Mouse (Mus musculus): ENCODE results near the gene Lrrc52. TPM values are rescaled to one million over a fixed set of nuclear protein-coding genes. Genes with fewer than 3 reads are reported as not detected.

Lrrc52 gene
- polyA plus RNA-seq, 1 experiment from 2014 or later: not detected

GRCm38 (mm10) chr1:167411991-167412715 is 54.4 kb downstream of the Lrrc52 start:
- H3K79me2 ChIP-seq (ENCODE audit: inconsistent target): no peaks in the 10 kb centered on the region
- H3K4me3 ChIP-seq (ENCODE audit: inconsistent target): no peak overlapping the region
- 82% methylated on average over 12 of the region's 12 CpGs for WGBS (ENCODE audit: missing documents)
- H3K27ac ChIP-seq: no peak overlapping the region
- no peaks in the 10 kb centered on the region for H3K36me3 ChIP-seq (ENCODE audit: inconsistent target)

GRCm38 (mm10) chr1:167409601-167410000 is 57.0 kb downstream of the Lrrc52 start:
- no peak overlapping the region for H3K27ac ChIP-seq
- H3K36me3 ChIP-seq (ENCODE audit: inconsistent target): no peaks in the 10 kb centered on the region
- no peaks in the 10 kb centered on the region for H3K79me2 ChIP-seq (ENCODE audit: inconsistent target)
- no peak overlapping the region for H3K4me3 ChIP-seq (ENCODE audit: inconsistent target)
- WGBS (ENCODE audit: missing documents): 86% methylated on average over 4 of the region's 4 CpGs

GRCm38 (mm10) chr1:167405237-167405636 is 61.3 kb downstream of the Lrrc52 start:
- no peaks in the 10 kb centered on the region for H3K79me2 ChIP-seq (ENCODE audit: inconsistent target)
- H3K27ac ChIP-seq: no peak overlapping the region
- H3K4me3 ChIP-seq (ENCODE audit: inconsistent target): no peak overlapping the region
- H3K36me3 ChIP-seq (ENCODE audit: inconsistent target): no peaks in the 10 kb centered on the region
- WGBS (ENCODE audit: missing documents): 83% methylated on average over 4 of the region's 4 CpGs

Other genes with a start within 250 kb of the Lrrc52 start
- 6.9 to 29.5 TPM (median 19.7 TPM) in 3 replicates for gene Uck2, start 181.5 kb downstream of the Lrrc52 start, polyA plus RNA-seq (2018)
- gene Tmco1, start 158.4 kb downstream of the Lrrc52 start, polyA plus RNA-seq (2018): 107 to 127 TPM (median 115 TPM) in 3 replicates
- 92.1 to 110 TPM (median 93.8 TPM) in 3 replicates for gene Aldh9a1, start 116.8 kb downstream of the Lrrc52 start, polyA plus RNA-seq (2018)
- 20.3 to 34.7 TPM (median 26.0 TPM) in 3 replicates for gene Mgst3, start 72.9 kb downstream of the Lrrc52 start, polyA plus RNA-seq (2018)
- not detected in 3 replicates for gene Rxrg, start 131.6 kb upstream of the Lrrc52 start, polyA plus RNA-seq (2018)
- gene Lmx1a, start 222.5 kb upstream of the Lrrc52 start, polyA plus RNA-seq (2018): not detected in 3 replicates

All from macrophage (primary cell).